Mouse (Mus musculus): ENCODE measurements around the gene Mdfic. TPM values are rescaled to one million over a fixed set of nuclear protein-coding genes. Genes with fewer than 3 reads are reported as not detected.
A peak's percentile ranks its signal among the peaks of the same experiment; 100 is the strongest.

Mdfic gene
- polyA plus RNA-seq, 1 experiment from 2014 or later: 2.1 TPM

- peaks cover 6% of the 10 kb centered on the region for H3K36me3 ChIP-seq (replicated peaks; ENCODE audit: insufficient read depth, low read length)
- no peak overlapping the region for H3K4me3 ChIP-seq (ENCODE audit: low read depth, low read length)
- 64% methylated on average over 8 of the region's 8 CpGs for WGBS (ENCODE audit: insufficient replicate concordance)
- no peaks in the 10 kb centered on the region for H3K27me3 ChIP-seq (ENCODE audit: insufficient read depth, low read length)
- TF ChIP-seq CTCF (IDR thresholded peaks at IDR 0.05; ENCODE audit: low read depth): no peak
- peak; percentile 31; the same call in 1 of the 2 replicates for TF ChIP-seq EP300 (IDR thresholded peaks at IDR 0.05; ENCODE audit: low read depth)
- H3K27ac ChIP-seq (ENCODE audit: low read depth): no peak overlapping the region
- no peaks in the 10 kb centered on the region for H3K9me3 ChIP-seq (ENCODE audit: low read length)
- H3K4me1 ChIP-seq (ENCODE audit: insufficient read depth): no peaks in the 10 kb centered on the region
- H3K9ac ChIP-seq (replicated peaks): no peak overlapping the region
- no peak overlapping the region for H3K4me2 ChIP-seq (ENCODE audit: low read depth, low read length)
- DNase-seq: no peak
- no peak for ATAC-seq
These were observed 49.7 kb downstream of the Mdfic start for GRCm38 (mm10) chr6:15770128-15770527.

- DNase-seq (no peak), ATAC-seq (no peak)
- H3K27me3 ChIP-seq (ENCODE audit: insufficient read depth, low read length): no peaks in the 10 kb centered on the region
- WGBS (ENCODE audit: insufficient replicate concordance): 80% methylated on average over 3 of the region's 3 CpGs
- no peak overlapping the region for H3K4me2 ChIP-seq (ENCODE audit: low read depth, low read length)
- no peak for TF ChIP-seq CTCF (IDR thresholded peaks at IDR 0.05; ENCODE audit: low read depth)
- no peak for TF ChIP-seq EP300 (IDR thresholded peaks at IDR 0.05; ENCODE audit: low read depth)
- H3K36me3 ChIP-seq (replicated peaks; ENCODE audit: insufficient read depth, low read length): peaks cover 6% of the 10 kb centered on the region
- no peak overlapping the region for H3K4me3 ChIP-seq (ENCODE audit: low read depth, low read length)
- H3K9me3 ChIP-seq (ENCODE audit: low read length): no peaks in the 10 kb centered on the region
- no peaks in the 10 kb centered on the region for H3K4me1 ChIP-seq (ENCODE audit: insufficient read depth)
- no peak overlapping the region for H3K9ac ChIP-seq (replicated peaks)
- no peak overlapping the region for H3K27ac ChIP-seq (ENCODE audit: low read depth)
These were observed 56.6 kb downstream of the Mdfic start for GRCm38 (mm10) chr6:15777070-15777469.

- H3K4me2 ChIP-seq (ENCODE audit: low read depth, low read length): no peak overlapping the region
- H3K27me3 ChIP-seq (ENCODE audit: insufficient read depth, low read length): no peaks in the 10 kb centered on the region
These were observed 59.7 kb downstream of the Mdfic start for GRCm38 (mm10) chr6:15780127-15780526.

GRCm38 (mm10) chr6:15780688-15781087 is 60.2 kb downstream of the Mdfic start:
- ATAC-seq (no peak), DNase-seq (no peak)
- 73% methylated on average over 2 of the region's 2 CpGs for WGBS (ENCODE audit: insufficient replicate concordance)
- H3K9me3 ChIP-seq (ENCODE audit: low read length): no peaks in the 10 kb centered on the region
- H3K4me3 ChIP-seq (ENCODE audit: low read depth, low read length): no peak overlapping the region
- H3K27ac ChIP-seq (ENCODE audit: low read depth): no peak overlapping the region
- H3K27me3 ChIP-seq (ENCODE audit: insufficient read depth, low read length): no peaks in the 10 kb centered on the region
- no peaks in the 10 kb centered on the region for H3K4me1 ChIP-seq (ENCODE audit: insufficient read depth)
- H3K4me2 ChIP-seq (ENCODE audit: low read depth, low read length): no peak overlapping the region
- TF ChIP-seq EP300 (IDR thresholded peaks at IDR 0.05; ENCODE audit: low read depth): no peak
- no peak for TF ChIP-seq CTCF (IDR thresholded peaks at IDR 0.05; ENCODE audit: low read depth)
- H3K36me3 ChIP-seq (replicated peaks; ENCODE audit: insufficient read depth, low read length): 0 out of 2 replicates have a peak, but pooled peaks cover 2% of the 10 kb centered on the region
- H3K9ac ChIP-seq (replicated peaks): no peak overlapping the region

More at GRCm38 (mm10) chr6:15780127-15780526, 59.7 kb downstream of the Mdfic start:
- Histone ChIP-seq H3K27ac (ENCODE audit: low read depth) (no peak overlapping the region), H3K36me3 (replicated peaks; ENCODE audit: insufficient read depth, low read length) (0 out of 2 replicates have a peak, but pooled peaks cover 2% of the 10 kb centered on the region), H3K4me1 (ENCODE audit: insufficient read depth) (no peaks in the 10 kb centered on the region), H3K4me3 (ENCODE audit: low read depth, low read length) (no peak overlapping the region), H3K9ac (replicated peaks) (no peak overlapping the region), H3K9me3 (ENCODE audit: low read length) (no peaks in the 10 kb centered on the region)
- DNase-seq (no peak), ATAC-seq (no peak)
- TF ChIP-seq CTCF (IDR thresholded peaks at IDR 0.05; ENCODE audit: low read depth): no peak
- TF ChIP-seq EP300 (IDR thresholded peaks at IDR 0.05; ENCODE audit: low read depth): no peak

- WGBS (ENCODE audit: insufficient replicate concordance): 57% methylated on average over 16 of the region's 16 CpGs
- Histone ChIP-seq H3K9me3 (ENCODE audit: low read length) (no peaks in the 10 kb centered on the region), H3K4me3 (ENCODE audit: low read depth, low read length) (no peak overlapping the region), H3K9ac (replicated peaks) (no peak overlapping the region), H3K27me3 (ENCODE audit: insufficient read depth, low read length) (no peaks in the 10 kb centered on the region), H3K36me3 (replicated peaks; ENCODE audit: insufficient read depth, low read length) (no peaks in the 10 kb centered on the region), H3K27ac (ENCODE audit: low read depth) (no peak overlapping the region), H3K4me2 (ENCODE audit: low read depth, low read length) (no peak overlapping the region), H3K4me1 (ENCODE audit: insufficient read depth) (0 out of 2 replicates have a peak, but pooled peaks cover 2% of the 10 kb centered on the region)
- peak; percentile 68 for DNase-seq
- 0 out of 2 replicates have a peak, but pooled peaks have one; percentile 27 for ATAC-seq
- peak; percentile 81 for TF ChIP-seq CTCF (IDR thresholded peaks at IDR 0.05; ENCODE audit: low read depth)
- no peak for TF ChIP-seq EP300 (IDR thresholded peaks at IDR 0.05; ENCODE audit: low read depth)
These were observed 69.4 kb downstream of the Mdfic start for GRCm38 (mm10) chr6:15789523-15790500.
